Mouse (Mus musculus) frontal cortex, postnatal 25 days (tissue): ENCODE measurements around the gene Ankdd1b.
A peak's percentile ranks its signal among the peaks of the same experiment; 100 is the strongest.

Experiments
- DNase-seq, 2 experiments: peaks; one replicate each; pipeline ENCODE4 v3.0.0; 2022; ENCODE audit warnings: low spot score in 2 of 2

Ankdd1b gene

DNA sequence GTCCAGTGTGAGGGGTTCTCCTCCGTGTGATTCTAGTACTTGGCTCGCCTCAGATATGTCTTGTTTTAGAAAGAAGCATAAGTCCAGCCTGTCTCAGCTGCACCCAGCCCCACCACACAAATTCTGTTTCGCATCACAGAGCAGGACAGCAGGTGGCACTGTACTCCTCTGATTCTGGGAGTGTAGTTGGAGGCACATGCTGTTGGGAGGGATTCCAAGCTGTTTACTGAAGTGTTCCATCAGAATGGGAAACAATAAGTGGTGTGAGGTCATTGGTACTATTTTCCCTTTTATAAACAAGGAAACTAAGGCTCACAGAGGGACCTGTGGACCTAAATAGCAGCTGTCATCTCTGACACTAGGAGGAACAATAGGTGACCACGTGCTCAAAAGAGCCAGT is 64.0 kb downstream of the Ankdd1b start:
- no peak for DNase-seq

DNA sequence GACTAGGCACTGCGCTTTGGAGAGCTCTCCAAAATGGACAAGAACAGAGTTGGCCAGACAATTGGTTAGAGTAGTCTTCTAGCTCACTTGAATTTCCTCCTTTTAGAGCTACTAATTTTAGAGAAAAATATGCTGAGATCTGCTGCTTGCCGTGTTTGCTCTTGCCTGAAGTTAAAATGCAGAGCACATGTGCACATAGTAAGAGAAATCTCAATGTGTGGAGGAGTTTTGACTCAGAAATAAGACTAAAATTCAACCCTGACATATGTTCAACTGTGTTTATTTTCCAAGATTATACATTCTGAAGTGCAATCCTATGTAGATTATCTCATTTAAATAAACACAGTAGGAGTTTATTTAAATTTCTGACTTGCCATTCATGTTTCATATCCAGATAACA is 65.5 kb downstream of the Ankdd1b start:
- DNase-seq = no peak

DNA sequence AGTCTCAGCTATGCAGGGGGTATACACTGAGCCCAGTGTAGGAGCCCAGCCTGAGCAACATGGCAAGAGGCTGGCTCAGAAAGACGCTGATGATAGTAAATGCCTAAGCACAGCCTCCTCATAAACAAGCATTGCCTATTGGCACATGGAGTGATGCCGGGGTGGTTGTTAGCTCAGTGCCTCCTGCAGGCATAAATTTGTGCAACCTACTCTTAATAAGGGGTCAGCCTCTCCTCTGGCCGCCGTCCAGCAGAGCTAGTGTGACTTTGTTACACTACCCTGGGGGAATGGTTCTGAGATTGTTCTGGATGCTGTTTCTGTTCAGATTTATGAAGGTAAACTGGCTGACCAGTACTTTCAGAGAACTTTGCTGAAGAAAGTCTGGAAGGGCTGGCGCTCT is 69.7 kb downstream of the Ankdd1b start:
- DNase-seq = no peak

DNA sequence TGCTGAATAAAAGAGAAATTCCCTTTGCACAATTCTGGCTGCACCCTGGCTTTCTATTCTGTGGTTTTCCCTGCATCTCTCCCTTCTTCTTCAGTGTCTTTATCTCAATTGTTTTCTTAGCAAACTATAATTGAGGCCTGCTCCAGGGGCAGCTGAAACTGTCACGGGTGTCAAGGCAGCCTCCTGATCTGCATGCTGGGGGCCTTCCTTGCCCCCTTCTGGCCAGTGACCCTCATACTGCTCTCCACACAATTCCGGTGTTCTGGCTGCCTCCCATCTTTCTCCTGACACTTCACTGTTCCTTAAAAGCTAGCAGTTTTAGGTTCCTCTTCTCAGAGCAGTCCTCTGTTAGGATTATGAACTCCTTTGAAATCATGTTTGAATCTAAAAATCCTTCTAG is 81.7 kb downstream of the Ankdd1b start:
- DNase-seq = no peak

DNA sequence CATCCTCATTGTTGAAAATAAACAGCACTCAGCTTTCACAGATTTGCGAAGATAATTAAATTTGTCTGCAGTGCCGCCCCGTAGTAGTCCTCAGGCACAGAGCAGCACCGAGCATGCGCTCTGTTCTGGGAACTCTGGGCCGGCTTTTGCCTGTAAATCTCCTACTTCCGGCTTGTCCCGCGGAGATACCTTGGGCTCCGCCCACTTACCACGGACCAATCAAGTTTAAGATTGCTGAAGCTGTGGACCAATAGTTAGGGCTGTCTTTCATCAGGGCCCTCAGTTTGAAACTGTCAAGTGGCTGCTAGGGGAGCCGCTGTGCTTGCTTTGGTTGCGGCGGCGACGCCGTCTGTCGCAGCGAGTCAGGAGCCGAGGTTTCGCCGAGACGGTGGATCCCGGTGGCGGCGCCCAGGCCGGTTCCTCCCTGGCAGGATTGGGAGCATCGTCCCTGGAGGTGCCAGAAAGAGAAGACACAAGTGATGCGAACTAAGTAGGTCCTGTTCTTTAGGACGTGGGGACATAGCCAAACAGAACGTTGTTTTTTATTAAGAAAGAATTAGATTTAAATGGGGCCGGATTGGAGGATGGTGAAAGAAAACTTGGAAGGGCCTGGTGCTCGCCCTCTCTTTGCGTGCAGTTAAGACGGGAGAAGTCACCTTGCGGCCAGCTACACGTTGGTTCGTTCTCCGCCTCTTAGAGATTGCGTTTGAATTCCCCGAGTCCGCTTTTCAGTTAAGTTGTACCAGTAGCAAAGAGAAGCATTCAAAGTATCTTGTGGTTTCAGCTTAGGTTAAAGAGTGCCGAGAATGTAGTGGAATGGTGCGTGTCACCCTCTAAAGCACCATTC is 82.7 kb downstream of the Ankdd1b start, which contains the start of gene Poc5:
TSS of gene Poc5 (plus strand) at position 253 of the 847 bp plus-strand sequence.
- peak; percentile 99 for DNase-seq

DNA sequence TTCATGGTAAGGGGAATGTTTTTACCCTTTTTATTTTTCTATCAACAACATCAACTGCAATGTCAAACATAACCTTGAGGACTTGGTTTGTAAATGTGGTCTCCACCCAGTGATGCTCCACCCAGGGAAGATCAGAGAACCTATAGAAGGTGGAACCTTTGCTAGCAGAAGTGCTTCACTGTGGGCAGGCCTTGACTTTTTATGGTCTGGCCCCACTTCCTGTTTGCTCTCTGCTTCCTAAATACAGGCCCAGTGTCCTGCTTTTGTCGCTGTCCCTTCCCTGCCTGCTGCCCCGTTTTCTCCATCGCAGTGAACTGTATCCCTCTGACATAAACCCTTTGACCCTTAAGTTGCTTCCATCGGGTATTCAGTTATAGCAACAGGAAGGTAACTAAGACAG is 93.1 kb downstream of the Ankdd1b start:
- no peak for DNase-seq

DNA sequence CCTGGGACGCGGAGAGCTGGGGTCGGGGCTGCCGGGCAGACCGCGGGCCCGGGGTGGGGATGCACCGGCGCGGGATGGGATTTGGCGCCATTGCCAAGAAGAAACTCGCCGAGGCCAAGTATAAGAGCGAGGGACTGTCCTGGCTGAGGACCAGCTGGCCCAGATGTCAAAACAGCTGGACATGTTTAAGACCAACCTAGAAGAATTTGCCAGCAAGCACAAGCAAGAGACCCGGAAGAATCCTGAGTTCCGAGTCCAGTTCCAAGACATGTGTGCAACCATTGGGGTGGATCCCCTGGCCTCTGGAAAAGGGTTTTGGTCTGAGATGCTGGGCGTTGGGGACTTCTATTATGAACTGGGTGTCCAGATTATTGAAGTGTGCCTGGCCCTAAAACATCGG is 94.1 kb downstream of the Ankdd1b start:
- no peak for DNase-seq

DNA sequence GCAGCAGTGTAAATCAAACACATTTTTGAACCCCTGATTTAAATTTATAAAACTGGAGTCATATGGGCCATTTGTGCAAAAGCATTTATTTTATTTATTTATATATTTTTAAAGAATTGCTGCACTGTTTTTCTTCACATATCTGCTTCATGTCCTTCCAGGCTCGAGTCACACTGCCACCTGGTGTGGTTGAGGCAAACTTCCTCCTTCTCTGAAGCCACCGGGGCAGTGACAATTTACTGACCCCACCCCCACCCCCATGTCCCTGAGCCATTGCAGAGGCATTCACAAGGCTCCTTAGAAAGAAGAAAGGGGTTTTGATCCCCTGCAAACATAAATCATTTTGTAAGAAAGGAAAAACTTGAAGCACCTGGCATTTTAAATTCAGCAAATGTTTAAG is 95.5 kb downstream of the Ankdd1b start:
- DNase-seq = no peak
